Mouse (Mus musculus) cerebellum, adult 2 months (tissue): ENCODE results near the gene Trim3. TPM values are rescaled to one million over a fixed set of nuclear protein-coding genes. Genes with fewer than 3 reads are reported as not detected.
A peak's percentile ranks its signal among the peaks of the same experiment; 100 is the strongest.

ENCODE experiments used
- DNase-seq, 2 experiments: peaks; one replicate each; pipeline ENCODE4 v3.0.0; 2021
- H3K27ac ChIP-seq: fragments of 200-500 bp; 2 replicates; pipeline ENCODE4 v1.5.1; 2012; ENCODE audit warnings: low read length, control low read depth, inconsistent platforms; ENCODE audit not compliant: insufficient read depth
- H3K27me3 ChIP-seq: fragments of 200-500 bp; 2 replicates; pipeline ENCODE4 v1.6.1; 2012; ENCODE audit warnings: inconsistent platforms, mild to moderate bottlenecking, low read length, moderate library complexity; ENCODE audit not compliant: control insufficient read depth, insufficient read depth
- H3K4me1 ChIP-seq: fragments of 200-500 bp; 2 replicates; pipeline ENCODE4 v1.6.1; 2011; ENCODE audit warnings: low read length; ENCODE audit not compliant: control insufficient read depth, insufficient read depth
- H3K4me3 ChIP-seq: fragments of 200-500 bp; replicated peaks from 2 replicates; pipeline ENCODE3; 2011; ENCODE audit warnings: mild to moderate bottlenecking, low read depth, low read length, control low read depth; ENCODE audit not compliant: insufficient read depth
- CTCF ChIP-seq: fragments of 200-500 bp; IDR thresholded peaks from 2 replicates; pipeline ENCODE4 v1.5.1; 2011; ENCODE audit warnings: low read depth, mild to moderate bottlenecking, control low read depth, low read length, moderate library complexity, borderline replicate concordance; ENCODE audit not compliant: insufficient read depth
- POLR2A ChIP-seq: fragments of 200-500 bp; IDR thresholded peaks from 2 replicates; pipeline ENCODE4 v1.6.1; 2011; ENCODE audit warnings: low read length, control low read depth, borderline replicate concordance; ENCODE audit not compliant: insufficient read depth
- WGBS: fragments of 180-500 bp; shearing (Covaris S2); methylation state at CpG from one replicate; pipeline ENCODE4 v1.1.7; 2018; 5-methylcytosine and 5-hydroxymethylcytosine counted together
- polyA plus RNA-seq: library from polyadenylated mRNA; depleted of rRNA; stranded (reverse); fragments of >200 nt; gene quantifications from 2 replicates; pipeline ENCODE4 v1.2.3, GENCODE M21; 2012

The Trim3 gene
- polyA plus RNA-seq, 1 experiment, result 332 TPM

DNA sequence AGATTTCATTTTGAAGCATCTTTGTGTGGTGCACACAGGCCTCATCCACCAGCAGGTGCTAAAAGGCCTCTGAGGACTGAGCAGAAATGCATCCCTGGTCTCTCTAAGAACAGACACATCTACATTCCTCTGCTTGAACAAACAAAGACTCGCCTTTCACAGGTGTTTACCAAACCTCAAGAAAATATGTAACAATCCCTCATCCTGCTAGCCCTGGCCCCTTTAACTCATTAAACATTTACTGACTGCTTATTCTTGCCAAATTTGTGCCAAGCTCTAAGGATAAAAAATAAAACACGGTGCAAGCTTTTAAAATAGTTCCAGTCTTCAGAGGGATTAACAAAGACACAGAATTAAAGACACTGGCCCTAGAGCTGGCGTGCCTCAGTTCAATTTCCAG is 13.7 kb downstream of the Trim3 start:
- TF ChIP-seq CTCF (no peak), POLR2A (no peak)
- no peak overlapping the region for H3K27ac ChIP-seq
- no peaks in the 10 kb centered on the region for H3K27me3 ChIP-seq
- WGBS, result 77% methylated on average over 3 of the region's 3 CpGs
- no peak for DNase-seq
- H3K4me1 ChIP-seq, result peaks cover 35% of the 10 kb centered on the region
- no peak overlapping the region for H3K4me3 ChIP-seq

DNA sequence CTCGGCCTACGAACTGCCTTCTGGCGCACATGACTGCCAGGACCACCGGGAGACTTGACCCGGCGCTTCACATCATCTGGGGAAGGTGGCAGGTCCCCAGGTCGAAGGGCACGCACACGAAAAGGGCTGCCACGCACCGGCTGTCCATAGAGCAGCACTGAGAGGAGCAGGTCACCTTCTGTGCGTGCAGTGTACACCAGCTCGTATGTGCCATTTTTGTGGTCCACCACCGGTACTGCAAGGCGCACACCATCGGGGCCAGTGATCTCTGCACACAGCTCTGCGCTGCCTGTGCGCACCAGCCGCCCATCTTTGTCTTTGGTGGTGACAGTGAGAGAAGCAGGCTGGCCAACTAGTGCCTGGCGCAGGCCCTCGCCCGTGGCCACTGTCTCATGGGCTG is 15.6 kb downstream of the Trim3 start:
- H3K27ac ChIP-seq, result no peak overlapping the region; the same call in 1 of the 2 replicates
- no peak for DNase-seq
- 90% methylated on average over 22 of the region's 22 CpGs for whole genome bisulfite sequencing

DNA sequence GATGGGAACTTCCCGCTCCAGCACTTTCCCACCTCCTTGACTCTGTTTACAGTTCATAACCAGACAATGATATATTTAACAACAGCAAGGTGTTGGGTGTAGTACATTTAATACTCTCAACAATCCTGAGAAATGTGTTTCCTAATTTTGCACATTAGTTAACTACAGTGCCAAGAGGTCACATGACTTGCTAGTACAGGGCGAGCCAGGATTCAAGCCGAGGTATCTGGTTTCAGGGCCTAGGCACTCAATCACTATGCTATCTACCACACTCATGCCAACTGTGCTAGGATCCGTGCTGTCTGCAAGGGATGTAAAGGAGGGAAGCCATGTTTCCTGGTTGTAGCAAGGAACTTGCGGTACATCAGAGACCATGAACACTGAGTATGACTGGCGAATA is 16.8 kb downstream of the Trim3 start:
- Histone ChIP-seq H3K27me3 (no peaks in the 10 kb centered on the region), H3K4me1 (peaks cover 16% of the 10 kb centered on the region), H3K27ac (no peak overlapping the region), H3K4me3 (no peak overlapping the region)
- WGBS, result 55% methylated on average over 6 of the region's 6 CpGs
- TF ChIP-seq POLR2A, result no peak
- no peak for TF ChIP-seq CTCF
- DNase-seq, result no peak

More for the DNA sequence above, 15.6 kb downstream of the Trim3 start:
- no peak overlapping the region for H3K4me3 ChIP-seq
- peaks cover 21% of the 10 kb centered on the region for H3K4me1 ChIP-seq
- no peak for TF ChIP-seq POLR2A
- TF ChIP-seq CTCF, result no peak
- H3K27me3 ChIP-seq, result no peaks in the 10 kb centered on the region

DNA sequence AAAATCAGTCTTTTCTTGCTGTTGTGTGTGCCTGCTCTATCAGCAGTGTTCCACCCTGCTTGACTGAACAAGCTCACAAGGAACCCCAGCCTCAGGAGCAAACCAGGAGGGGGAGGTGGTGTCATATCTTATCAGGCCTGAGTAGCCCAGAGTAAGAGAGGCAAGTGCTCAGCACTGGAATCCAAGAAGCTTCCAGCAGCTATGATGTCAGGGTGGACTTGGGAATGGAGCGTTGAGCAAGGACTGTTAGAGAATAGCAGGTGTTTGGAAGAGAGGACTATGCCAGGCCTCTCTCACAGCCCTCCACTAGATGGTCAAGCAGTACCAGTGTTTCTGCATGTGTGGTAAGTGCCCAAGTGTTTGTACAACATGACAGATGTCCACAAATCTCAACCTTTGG is 17.7 kb downstream of the Trim3 start:
- peaks cover 9% of the 10 kb centered on the region for H3K4me1 ChIP-seq
- WGBS, result 29% methylated on average over 1 of the region's 1 CpGs
- no peaks in the 10 kb centered on the region for H3K27me3 ChIP-seq
- DNase-seq, result no peak
- no peak for TF ChIP-seq POLR2A
- no peak for TF ChIP-seq CTCF
- H3K27ac ChIP-seq, result no peak overlapping the region
- no peak overlapping the region for H3K4me3 ChIP-seq

DNA sequence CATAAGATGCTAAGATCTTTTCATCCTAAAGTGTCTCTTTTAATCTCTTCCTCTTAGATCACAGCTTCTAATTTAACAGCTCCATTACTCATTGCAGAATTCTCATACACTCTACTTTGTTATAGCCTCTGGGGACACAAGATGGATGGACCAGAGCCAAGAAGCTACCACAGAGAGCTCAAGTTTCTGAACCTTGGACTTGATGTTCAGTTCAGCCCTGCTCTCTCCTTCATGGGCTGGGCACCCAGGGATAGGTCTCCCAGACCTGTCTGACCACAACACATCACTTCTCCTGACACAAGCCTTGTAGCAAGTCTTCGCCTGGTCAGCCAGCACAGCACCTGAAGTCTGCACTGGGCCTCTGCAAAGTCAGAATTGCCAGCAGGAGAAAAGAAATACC is 19.0 kb downstream of the Trim3 start:
- H3K27me3 ChIP-seq, result no peaks in the 10 kb centered on the region
- H3K4me3 ChIP-seq, result no peak overlapping the region
- 100% methylated on average over 1 of the region's 1 CpGs for WGBS
- TF ChIP-seq POLR2A (no peak), CTCF (no peak)
- H3K4me1 ChIP-seq, result peaks cover 9% of the 10 kb centered on the region
- no peak overlapping the region for H3K27ac ChIP-seq
- no peak for DNase-seq

DNA sequence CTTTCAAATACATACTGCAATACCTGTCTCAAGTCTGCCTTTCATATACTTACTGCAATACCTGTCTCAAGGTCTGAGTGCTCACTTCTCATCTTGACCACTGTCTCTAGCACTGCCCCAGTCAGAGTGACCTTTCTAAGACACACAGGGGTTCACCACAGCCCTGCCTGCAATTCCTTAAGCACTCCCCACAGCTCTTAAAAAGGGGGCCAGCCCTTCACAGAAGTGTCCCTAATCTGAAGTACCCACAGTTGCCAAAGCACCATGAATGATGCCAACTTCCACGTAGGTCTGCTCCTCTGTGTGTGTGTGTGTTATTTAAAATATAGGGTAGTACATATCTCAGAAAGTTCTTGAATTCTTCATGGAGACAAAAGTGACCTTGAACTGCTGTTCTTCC is 21.6 kb downstream of the Trim3 start:
- Histone ChIP-seq H3K4me3 (no peak overlapping the region), H3K27ac (no peak overlapping the region), H3K27me3 (no peaks in the 10 kb centered on the region), H3K4me1 (no peaks in the 10 kb centered on the region)
- DNase-seq, result no peak
- 42% methylated on average over 1 of the region's 1 CpGs for WGBS
- TF ChIP-seq POLR2A (no peak), CTCF (no peak)

DNA sequence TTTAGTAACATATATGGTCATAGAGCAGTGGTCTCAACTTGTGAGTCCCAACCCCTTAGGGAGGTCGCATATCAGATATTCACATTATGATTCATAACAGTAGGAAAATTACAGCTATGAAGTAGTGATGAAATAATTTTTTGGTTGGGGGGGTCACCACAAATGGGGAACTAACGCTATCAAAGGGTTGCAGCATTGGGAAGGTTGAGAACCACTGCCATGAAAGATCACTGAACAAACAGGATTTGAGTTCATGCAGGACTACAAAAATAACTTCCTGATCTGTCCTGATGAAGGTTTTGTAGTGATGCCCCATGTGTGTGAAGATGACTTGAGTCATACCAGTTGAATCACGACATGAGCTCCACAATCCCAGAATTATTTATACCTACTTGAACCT is 24.9 kb downstream of the Trim3 start:
- Histone ChIP-seq H3K4me1 (no peaks in the 10 kb centered on the region), H3K4me3 (no peak overlapping the region), H3K27me3 (no peaks in the 10 kb centered on the region), H3K27ac (no peak overlapping the region)
- no peak for DNase-seq
- WGBS, result 74% methylated on average over 3 of the region's 3 CpGs
- TF ChIP-seq POLR2A (no peak), CTCF (no peak)

DNA sequence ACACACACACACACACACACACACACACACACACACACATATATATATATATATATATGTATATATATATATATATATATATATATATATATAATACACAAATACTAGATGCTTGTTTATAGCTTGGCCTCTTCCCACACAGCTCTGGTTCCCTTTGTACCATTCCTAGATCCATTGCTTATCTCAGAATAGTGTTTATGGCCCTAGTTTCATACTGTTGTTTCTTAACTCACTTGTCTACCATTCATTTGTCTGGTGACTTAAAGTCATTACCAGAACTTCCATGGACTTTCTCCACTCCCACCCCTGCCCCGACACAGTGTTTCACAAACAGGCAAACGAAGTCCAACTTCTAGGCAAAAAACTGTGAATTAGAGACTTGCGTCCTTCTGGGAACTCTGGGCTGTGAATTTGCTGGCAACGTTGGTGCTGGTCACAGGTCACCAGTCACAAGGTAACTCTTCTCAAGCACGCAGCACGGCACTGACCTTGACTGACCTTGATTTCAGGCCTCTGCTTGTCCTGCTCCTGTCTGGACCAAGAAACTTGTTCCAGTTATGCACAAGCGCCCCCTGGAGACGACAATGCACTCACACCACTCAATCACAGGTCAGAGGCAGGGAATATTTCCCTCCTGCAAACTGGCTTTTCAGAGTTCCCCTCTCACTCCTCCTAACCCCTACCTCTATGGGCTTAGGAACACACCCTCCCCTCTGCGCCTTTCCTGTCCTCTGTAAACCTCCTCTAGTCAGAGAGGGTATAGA is 30.3 kb downstream of the Trim3 start:
- H3K27me3 ChIP-seq, result no peaks in the 10 kb centered on the region
- peak; percentile 71 to 78 for DNase-seq
- no peak overlapping the region for H3K4me3 ChIP-seq
- no peak overlapping the region for H3K27ac ChIP-seq
- H3K4me1 ChIP-seq, result no peaks in the 10 kb centered on the region
- peak; percentile 90 for TF ChIP-seq CTCF
- TF ChIP-seq POLR2A, result no peak
- 36% methylated on average over 9 of the region's 9 CpGs for WGBS
